Mouse (Mus musculus) heart, postnatal 0 days (tissue): ENCODE measurements around the gene Ciao2a. TPM values are rescaled to one million over a fixed set of nuclear protein-coding genes. Genes with fewer than 3 reads are reported as not detected.
A peak's percentile ranks its signal among the peaks of the same experiment; 100 is the strongest.

ENCODE experiments used
- ATAC-seq: fragments of 200-750 bp; cut with Nextera tagmentation; 2 replicates; pipeline ENCODE4 v1.8.0; 2017; ENCODE audit warnings: low read depth, moderate number of reproducible peaks, moderate library complexity; ENCODE audit not compliant: insufficient read depth
- DNase-seq: peaks from one replicate; pipeline ENCODE4 v3.0.0-alpha.2; 2016; ENCODE audit warnings: low spot score
- H3K27ac ChIP-seq: fragments of 300-500 bp; sonication (generic); 2 replicates; pipeline ENCODE4 v1.5.1; 2014; ENCODE audit warnings: low read depth, mild to moderate bottlenecking
- H3K27me3 ChIP-seq: fragments of 300-500 bp; sonication (generic); 2 replicates; pipeline ENCODE4 v1.6.1; 2014; ENCODE audit warnings: low read length, mixed read lengths; ENCODE audit not compliant: control insufficient read depth, insufficient read depth
- H3K36me3 ChIP-seq: fragments of 300-500 bp; sonication (generic); replicated peaks from 2 replicates; pipeline ENCODE4 v1.6.1; 2014; ENCODE audit warnings: low read length, mixed read lengths; ENCODE audit not compliant: control insufficient read depth, insufficient read depth
- H3K4me1 ChIP-seq: fragments of 300-500 bp; sonication (generic); 2 replicates; pipeline ENCODE4 v1.6.1; 2014; ENCODE audit warnings: antibody characterized with exemption; ENCODE audit not compliant: control insufficient read depth, insufficient read depth
- H3K4me2 ChIP-seq: fragments of 300-500 bp; sonication (generic); 2 replicates; pipeline ENCODE4 v1.6.1; 2014; ENCODE audit warnings: low read depth, mild to moderate bottlenecking, low read length, moderate library complexity
- H3K4me3 ChIP-seq: fragments of 300-500 bp; sonication (generic); 2 replicates; pipeline ENCODE4 v1.5.1; 2014; ENCODE audit warnings: low read depth, low read length
- H3K9ac ChIP-seq: fragments of 300-500 bp; sonication (generic); replicated peaks from 2 replicates; pipeline ENCODE4 v1.6.1; 2014; ENCODE audit warnings: low read depth, low read length, mixed read lengths
- H3K9me3 ChIP-seq: fragments of 300-500 bp; sonication (generic); replicated peaks from 2 replicates; pipeline ENCODE4 v1.6.1; 2016; ENCODE audit warnings: low read length; ENCODE audit not compliant: control insufficient read depth
- CTCF ChIP-seq: IDR thresholded peaks from 2 replicates; pipeline ENCODE4 v1.5.1; 2016; ENCODE audit warnings: antibody characterized with exemption, control low read depth, low read depth
- EP300 ChIP-seq: IDR thresholded peaks from 2 replicates; pipeline ENCODE4 v1.6.1; 2016; ENCODE audit warnings: antibody characterized with exemption, low read depth
- WGBS: fragments of 180-500 bp; shearing (Covaris S2); extraction: QIAGEN DNeasy Blood & Tissue Kit; methylation state at CpG from one replicate; pipeline ENCODE4 v1.1.7; 2014; 5-methylcytosine and 5-hydroxymethylcytosine counted together
- polyA plus RNA-seq: library from polyadenylated mRNA; unstranded; fragments of >200 nt; fragmentation: Nextera tagmentation; extraction: Ambion mirVana; gene quantifications from 2 replicates; pipeline ENCODE4 v1.2.1, GENCODE M21; 2015
- total RNA-seq: library from RNA; depleted of rRNA; stranded (reverse); fragments of >200 nt; gene quantifications from 2 replicates; pipeline ENCODE4 v1.2.3, GENCODE M21; 2014; ENCODE audit warnings: low replicate concordance

The Ciao2a gene
- total and polyA plus RNA-seq, 2 experiments from 2014 or later, result 74.2 to 154 TPM

DNA sequence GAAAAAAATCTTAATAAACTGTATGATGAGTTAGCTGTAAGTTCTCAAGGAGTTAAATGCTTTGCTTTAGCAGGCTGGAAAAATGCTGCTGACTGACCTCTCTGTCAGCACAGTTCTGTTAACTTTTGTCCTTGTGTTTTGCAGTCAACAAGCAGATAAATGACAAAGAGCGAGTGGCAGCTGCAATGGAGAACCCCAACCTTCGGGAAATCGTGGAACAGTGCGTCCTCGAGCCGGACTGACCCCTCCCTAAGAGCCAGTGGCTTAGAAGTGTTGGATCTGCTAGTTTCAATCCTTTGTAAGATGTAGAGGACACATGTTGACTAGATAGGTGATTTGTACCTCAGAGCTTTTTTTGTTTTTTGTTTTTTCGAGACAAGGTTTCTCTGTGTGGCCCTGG lies 11.8 kb downstream of the Ciao2a start:
- WGBS, result 83% methylated on average over 7 of the region's 7 CpGs
- Histone ChIP-seq H3K4me1 (no peaks in the 10 kb centered on the region), H3K4me2 (no peak overlapping the region), H3K27me3 (no peaks in the 10 kb centered on the region), H3K36me3 (peaks cover 69% of the 10 kb centered on the region), H3K4me3 (no peak overlapping the region), H3K9me3 (no peaks in the 10 kb centered on the region), H3K9ac (no peak overlapping the region), H3K27ac (no peak overlapping the region)
- no peak for TF ChIP-seq CTCF
- no peak for TF ChIP-seq EP300
- no peak for DNase-seq
- ATAC-seq, result no peak

DNA sequence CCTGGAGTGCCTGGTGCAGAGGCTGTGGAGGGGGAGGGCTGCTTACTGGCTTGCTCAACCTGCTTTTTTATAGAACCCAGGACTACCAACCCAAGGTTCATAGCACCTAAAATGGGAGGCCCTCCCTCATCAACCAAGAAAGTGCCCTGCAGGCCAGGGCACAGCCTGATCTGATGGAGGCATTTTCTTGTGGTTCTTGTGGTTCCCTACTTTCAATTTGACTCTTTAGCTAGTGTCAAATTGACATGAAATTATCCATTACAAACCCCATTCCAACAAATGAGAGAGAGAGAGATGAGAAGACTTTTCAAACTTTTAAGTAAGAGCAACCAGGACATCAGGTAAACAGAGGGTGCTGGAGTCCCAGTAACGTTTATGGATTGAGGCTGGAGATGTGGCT lies 15.9 kb downstream of the Ciao2a start:
- DNase-seq (no peak), ATAC-seq (no peak)
- no peak overlapping the region for H3K27ac ChIP-seq
- H3K4me3 ChIP-seq, result no peak overlapping the region
- H3K4me1 ChIP-seq, result no peaks in the 10 kb centered on the region
- H3K27me3 ChIP-seq, result no peaks in the 10 kb centered on the region
- TF ChIP-seq CTCF (no peak), EP300 (no peak)
- no peaks in the 10 kb centered on the region for H3K9me3 ChIP-seq
- peaks cover 32% of the 10 kb centered on the region for H3K36me3 ChIP-seq
- H3K4me2 ChIP-seq, result no peak overlapping the region
- 52% methylated on average over 1 of the region's 1 CpGs for WGBS
- no peak overlapping the region for H3K9ac ChIP-seq

DNA sequence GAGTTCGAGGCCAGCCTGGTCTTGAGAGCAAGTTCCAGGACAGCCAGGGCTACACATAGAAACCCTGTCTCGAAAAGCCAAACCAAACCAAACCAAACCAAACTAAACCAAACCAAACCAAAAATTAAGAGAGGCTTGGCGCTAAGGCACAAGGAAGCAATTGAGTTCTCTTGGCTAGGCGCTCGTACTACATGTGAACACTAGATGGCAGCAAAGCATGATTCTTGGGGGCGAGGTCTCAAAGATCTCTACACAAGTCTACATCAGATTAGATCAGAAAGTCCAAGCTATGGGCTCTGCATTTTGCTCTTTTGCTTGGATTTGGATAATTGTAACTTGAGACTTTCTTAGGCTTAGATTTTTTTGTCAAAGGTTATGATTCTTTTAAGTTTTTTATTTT lies 17.8 kb downstream of the Ciao2a start:
- DNase-seq, result peak; percentile 40
- Histone ChIP-seq H3K27me3 (no peaks in the 10 kb centered on the region), H3K27ac (no peak overlapping the region), H3K9ac (no peak overlapping the region), H3K4me3 (no peak overlapping the region), H3K4me2 (no peak overlapping the region), H3K9me3 (no peaks in the 10 kb centered on the region), H3K36me3 (peaks cover 14% of the 10 kb centered on the region), H3K4me1 (no peaks in the 10 kb centered on the region)
- WGBS, result 3% methylated on average over 6 of the region's 6 CpGs
- TF ChIP-seq EP300, result no peak
- peak; percentile 88 for TF ChIP-seq CTCF
- no peak for ATAC-seq

DNA sequence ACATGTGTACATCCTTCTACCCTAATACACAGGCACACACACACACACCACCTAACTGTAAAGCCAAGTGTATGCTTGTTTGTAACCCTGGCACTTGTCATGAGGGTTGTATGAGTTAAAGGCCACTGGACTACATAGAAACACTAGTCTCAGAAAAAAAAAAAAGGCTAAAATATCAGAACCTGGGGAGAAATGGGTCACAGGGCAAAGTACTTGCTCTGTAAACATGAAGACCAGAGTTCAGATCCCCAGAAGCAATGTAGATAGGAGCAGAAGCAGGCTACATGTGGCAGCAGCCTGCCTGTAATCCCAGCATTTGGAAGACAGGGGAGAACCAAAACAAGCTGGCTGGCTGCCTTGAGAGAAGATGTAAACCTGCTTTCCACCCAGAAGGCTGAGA lies 19.7 kb downstream of the Ciao2a start:
- Histone ChIP-seq H3K9ac (no peak overlapping the region), H3K27ac (no peak overlapping the region), H3K27me3 (no peaks in the 10 kb centered on the region), H3K36me3 (no peaks in the 10 kb centered on the region), H3K4me2 (no peak overlapping the region), H3K4me3 (no peak overlapping the region), H3K9me3 (no peaks in the 10 kb centered on the region), H3K4me1 (no peaks in the 10 kb centered on the region)
- ATAC-seq, result no peak
- TF ChIP-seq CTCF, result no peak
- TF ChIP-seq EP300, result no peak
- no peak for DNase-seq

DNA sequence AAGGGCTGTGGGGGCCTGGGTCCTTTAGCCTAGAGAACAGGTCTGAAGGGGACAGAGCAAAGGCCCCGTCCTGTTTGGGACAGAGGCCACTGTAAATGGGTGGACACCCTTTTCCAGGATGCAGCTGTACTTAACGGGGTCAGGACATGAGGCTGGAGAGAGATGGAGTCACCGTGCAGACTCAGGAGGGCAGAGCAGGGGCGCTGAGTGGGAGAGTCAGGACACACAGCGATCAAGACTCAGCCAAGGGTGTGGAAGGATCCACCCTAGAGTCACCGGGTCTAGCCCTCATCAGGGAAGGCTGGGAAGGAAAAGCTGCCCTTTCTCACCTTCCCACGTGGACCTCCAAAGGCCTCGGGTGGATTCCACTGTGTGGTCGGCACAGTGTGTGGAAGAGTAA lies 25.6 kb downstream of the Ciao2a start:
- WGBS, result 45% methylated on average over 9 of the region's 9 CpGs

DNA sequence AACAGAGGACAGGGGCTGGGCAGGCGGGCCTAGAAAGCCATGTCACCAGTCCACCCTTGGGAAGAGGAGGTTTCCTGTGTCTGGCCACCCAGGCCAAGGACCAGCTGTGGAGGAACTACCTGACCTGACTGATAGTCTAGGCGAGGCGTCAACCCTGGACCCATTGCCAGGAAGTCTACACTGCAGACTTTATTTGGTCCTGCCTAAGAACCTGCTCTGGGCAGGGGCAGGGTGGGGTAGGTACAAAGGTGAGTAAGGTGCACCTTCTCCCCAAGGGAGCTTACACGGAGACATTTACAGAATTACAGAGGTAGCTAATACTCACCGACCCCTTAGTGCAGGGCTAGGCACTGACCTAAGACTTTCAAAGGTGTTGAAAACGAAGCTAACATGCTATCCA lies 27.2 kb downstream of the Ciao2a start:
- DNase-seq, result no peak

More for the DNA sequence above, 25.6 kb downstream of the Ciao2a start:
- Histone ChIP-seq H3K9me3 (no peaks in the 10 kb centered on the region), H3K4me1 (no peaks in the 10 kb centered on the region), H3K4me3 (no peak overlapping the region), H3K36me3 (no peaks in the 10 kb centered on the region), H3K27me3 (no peaks in the 10 kb centered on the region; the same call in 1 of the 2 replicates), H3K27ac (no peak overlapping the region), H3K4me2 (no peak overlapping the region), H3K9ac (no peak overlapping the region)
- TF ChIP-seq CTCF (no peak), EP300 (no peak)
- DNase-seq (no peak), ATAC-seq (no peak)

More for the DNA sequence above, 27.2 kb downstream of the Ciao2a start:
- Histone ChIP-seq H3K4me2 (no peak overlapping the region), H3K4me3 (no peak overlapping the region), H3K27ac (no peak overlapping the region), H3K36me3 (no peaks in the 10 kb centered on the region), H3K4me1 (no peaks in the 10 kb centered on the region), H3K27me3 (peaks cover 5% of the 10 kb centered on the region), H3K9ac (no peak overlapping the region), H3K9me3 (no peaks in the 10 kb centered on the region)
- ATAC-seq, result no peak
- TF ChIP-seq CTCF (no peak), EP300 (no peak)
- WGBS, result 83% methylated on average over 6 of the region's 6 CpGs
